Mouse (Mus musculus): ENCODE measurements around the gene Calcrl.

DNA sequence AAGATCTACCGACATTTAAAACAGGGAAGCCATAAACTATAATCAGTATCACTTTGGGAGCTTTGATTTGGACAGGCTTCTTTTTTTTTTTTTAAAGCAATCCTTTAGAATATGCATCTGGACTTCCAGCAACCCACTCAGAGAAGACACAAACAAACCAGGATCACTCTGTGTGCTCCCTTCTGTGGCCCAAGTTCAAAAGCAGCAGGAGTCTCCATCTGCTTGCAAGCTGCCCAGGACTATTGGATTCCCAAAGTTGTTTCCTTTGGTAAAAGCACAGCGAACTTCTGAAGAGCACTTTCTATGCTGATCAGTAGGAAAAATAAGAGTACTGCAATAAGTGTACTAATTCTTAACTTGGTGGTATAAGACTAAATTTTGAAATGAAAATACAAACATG, 130.6 kb downstream of the Calcrl start:
- no peak for TF ChIP-seq EP300 (IDR thresholded peaks at IDR 0.05; ENCODE audit: low read depth)
- TF ChIP-seq CTCF (IDR thresholded peaks at IDR 0.05; ENCODE audit: low read depth): no peak

All from heart, postnatal 0 days (tissue).